Mouse (Mus musculus): ENCODE data around the gene Edc3. TPM values are rescaled to one million over a fixed set of nuclear protein-coding genes. Genes with fewer than 3 reads are reported as not detected.

The Edc3 gene
- polyA plus RNA-seq, 1 experiment from 2014 or later, result 11.0 TPM

- Histone ChIP-seq H3K36me3 (ENCODE audit: control insufficient read depth, insufficient read depth, low read length) (peaks cover 93% of the 10 kb centered on the region), H3K4me2 (ENCODE audit: low read length) (no peak overlapping the region), H3K27me3 (ENCODE audit: control insufficient read depth, insufficient read depth, low read length) (no peaks in the 10 kb centered on the region), H3K9ac (ENCODE audit: low read length) (no peak overlapping the region), H3K9me3 (ENCODE audit: control insufficient read depth, low read length) (no peaks in the 10 kb centered on the region), H3K27ac (replicated peaks in 1 of 2; ENCODE audit: control insufficient read depth in 1 of 2, insufficient read depth in 1 of 2, low read depth in 2 of 2, low read length in 2 of 2) (no peak overlapping the region), H3K4me3 (ENCODE audit: control insufficient read depth in 1 of 2, insufficient read depth in 1 of 2, low read depth in 1 of 2, low read length in 2 of 2) (no peak overlapping the region), H3K4me1 (ENCODE audit: control insufficient read depth in 2 of 2, insufficient read depth in 2 of 2, low read length in 2 of 2) (no peaks in the 10 kb centered on the region)
- ATAC-seq (ENCODE audit: insufficient number of reproducible peaks, insufficient read depth, low FRiP score, low read depth), result no peak
- 39% methylated on average over 1 of the region's 1 CpGs for whole genome bisulfite sequencing
Observed at GRCm38 (mm10) chr9:57748831-57749230, 40.5 kb downstream of the Edc3 start.

DNA sequence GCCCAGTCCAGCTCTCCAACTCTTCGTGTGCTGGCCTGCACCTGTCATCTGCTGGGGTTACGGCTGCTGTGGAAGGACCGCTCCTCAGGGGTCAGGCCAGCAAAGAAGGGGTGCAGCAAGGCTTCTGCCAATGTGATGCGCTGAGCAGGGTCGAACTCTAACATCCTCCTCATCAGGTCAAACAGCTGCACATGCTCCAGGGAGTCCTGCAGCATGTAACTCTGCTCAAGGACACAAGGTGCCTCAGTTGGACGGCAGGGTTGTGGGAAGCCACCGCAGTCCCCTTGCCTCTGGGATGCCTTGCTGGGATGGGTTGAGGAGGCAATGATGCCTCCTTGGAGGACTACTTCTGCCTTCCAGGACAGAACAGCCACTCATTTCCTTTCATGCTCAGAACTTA lies 42.6 kb downstream of the Edc3 start:
- H3K9ac ChIP-seq (ENCODE audit: low read length), result no peak overlapping the region
- H3K27me3 ChIP-seq (ENCODE audit: control insufficient read depth, insufficient read depth, low read length), result no peaks in the 10 kb centered on the region
- whole genome bisulfite sequencing, result 80% methylated on average over 7 of the region's 7 CpGs
- ATAC-seq (ENCODE audit: insufficient number of reproducible peaks, insufficient read depth, low FRiP score, low read depth), result no peak
- no peak overlapping the region for H3K4me2 ChIP-seq (ENCODE audit: low read length)
- peaks cover 100% of the 10 kb centered on the region for H3K36me3 ChIP-seq (ENCODE audit: control insufficient read depth, insufficient read depth, low read length)
- no peak overlapping the region for H3K4me3 ChIP-seq (ENCODE audit: control insufficient read depth in 1 of 2, insufficient read depth in 1 of 2, low read depth in 1 of 2, low read length in 2 of 2)
- H3K27ac ChIP-seq (replicated peaks in 1 of 2; ENCODE audit: control insufficient read depth in 1 of 2, insufficient read depth in 1 of 2, low read depth in 2 of 2, low read length in 2 of 2), result no peak overlapping the region
- no peaks in the 10 kb centered on the region for H3K4me1 ChIP-seq (ENCODE audit: control insufficient read depth in 2 of 2, insufficient read depth in 2 of 2, low read length in 2 of 2)
- no peaks in the 10 kb centered on the region for H3K9me3 ChIP-seq (ENCODE audit: control insufficient read depth, low read length)

DNA sequence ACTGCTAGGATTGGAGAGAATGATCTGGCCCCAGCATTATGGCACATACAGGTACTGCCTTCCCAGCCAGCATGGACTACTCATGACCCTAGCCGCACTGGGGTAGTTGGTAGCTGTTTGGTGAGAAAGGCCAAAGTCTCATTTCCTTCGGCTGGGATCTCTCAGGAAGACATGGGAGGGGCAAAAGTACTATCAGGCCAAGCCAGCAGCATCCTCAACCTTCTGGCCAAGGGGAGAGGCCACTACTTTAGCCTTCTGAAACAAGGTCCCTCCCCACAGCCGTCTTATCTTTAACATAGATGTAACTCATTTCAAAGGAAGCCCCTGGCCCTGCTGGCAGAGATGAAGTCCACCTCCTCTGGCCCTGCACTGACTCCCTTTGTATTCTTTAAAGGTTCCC lies 49.2 kb downstream of the Edc3 start:
- Histone ChIP-seq H3K27ac (replicated peaks in 1 of 2; ENCODE audit: control insufficient read depth in 1 of 2, insufficient read depth in 1 of 2, low read depth in 2 of 2, low read length in 2 of 2) (no peak overlapping the region), H3K9ac (ENCODE audit: low read length) (no peak overlapping the region), H3K36me3 (ENCODE audit: control insufficient read depth, insufficient read depth, low read length) (peaks cover 90% of the 10 kb centered on the region), H3K9me3 (ENCODE audit: control insufficient read depth, low read length) (no peaks in the 10 kb centered on the region), H3K4me2 (ENCODE audit: low read length) (no peak overlapping the region), H3K4me1 (ENCODE audit: control insufficient read depth in 2 of 2, insufficient read depth in 2 of 2, low read length in 2 of 2) (peaks cover 4 to 29% of the 10 kb centered on the region in 2 experiments), H3K4me3 (ENCODE audit: control insufficient read depth in 1 of 2, insufficient read depth in 1 of 2, low read depth in 1 of 2, low read length in 2 of 2) (no peak overlapping the region), H3K27me3 (ENCODE audit: control insufficient read depth, insufficient read depth, low read length) (no peaks in the 10 kb centered on the region)
- no peak for ATAC-seq (ENCODE audit: insufficient number of reproducible peaks, insufficient read depth, low FRiP score, low read depth)
- 69% methylated on average over 3 of the region's 3 CpGs for WGBS

- Histone ChIP-seq H3K4me3 (ENCODE audit: control insufficient read depth in 1 of 2, insufficient read depth in 1 of 2, low read depth in 1 of 2, low read length in 2 of 2) (no peak overlapping the region), H3K9ac (ENCODE audit: low read length) (no peak overlapping the region), H3K36me3 (ENCODE audit: control insufficient read depth, insufficient read depth, low read length) (peaks cover 81% of the 10 kb centered on the region), H3K4me2 (ENCODE audit: low read length) (no peak overlapping the region), H3K9me3 (ENCODE audit: control insufficient read depth, low read length) (no peaks in the 10 kb centered on the region), H3K27me3 (ENCODE audit: control insufficient read depth, insufficient read depth, low read length) (no peaks in the 10 kb centered on the region), H3K27ac (replicated peaks in 1 of 2; ENCODE audit: control insufficient read depth in 1 of 2, insufficient read depth in 1 of 2, low read depth in 2 of 2, low read length in 2 of 2) (no peak overlapping the region), H3K4me1 (ENCODE audit: control insufficient read depth in 2 of 2, insufficient read depth in 2 of 2, low read length in 2 of 2) (peaks cover 10 to 38% of the 10 kb centered on the region in 2 experiments)
- ATAC-seq (ENCODE audit: insufficient number of reproducible peaks, insufficient read depth, low FRiP score, low read depth), result no peak
- 86% methylated on average over 22 of the region's 22 CpGs for WGBS
Observed at GRCm38 (mm10) chr9:57758528-57758927, 50.2 kb downstream of the Edc3 start.

DNA sequence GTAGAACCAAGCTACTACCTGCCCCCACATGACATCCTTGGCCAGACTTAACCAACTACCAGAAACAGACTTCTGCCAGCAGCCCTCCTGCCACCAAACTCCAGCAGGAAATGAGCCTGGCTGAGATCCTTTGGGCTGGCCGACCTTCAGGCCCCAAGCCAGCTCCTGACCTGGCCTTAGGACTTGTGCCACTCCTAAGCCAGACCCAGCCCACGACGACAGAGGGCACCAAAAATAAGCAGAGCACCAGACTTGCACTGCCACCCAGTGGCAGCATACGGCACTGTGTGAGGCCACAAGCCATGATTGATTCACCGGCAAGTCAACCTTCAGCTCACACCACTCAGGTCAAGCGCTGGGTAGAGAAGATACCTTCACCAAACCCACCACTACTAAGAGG lies 50.9 kb downstream of the Edc3 start:
- peak; percentile 22; the same call in 1 of the 2 replicates for ATAC-seq (ENCODE audit: insufficient number of reproducible peaks, insufficient read depth, low FRiP score, low read depth)
- H3K4me2 ChIP-seq (ENCODE audit: low read length), result no peak overlapping the region; the same call in 1 of the 2 replicates
- no peak overlapping the region for H3K4me3 ChIP-seq (ENCODE audit: control insufficient read depth in 1 of 2, insufficient read depth in 1 of 2, low read depth in 1 of 2, low read length in 2 of 2)
- H3K9me3 ChIP-seq (ENCODE audit: control insufficient read depth, low read length), result no peaks in the 10 kb centered on the region
- no peak overlapping the region for H3K27ac ChIP-seq (replicated peaks in 1 of 2; ENCODE audit: control insufficient read depth in 1 of 2, insufficient read depth in 1 of 2, low read depth in 2 of 2, low read length in 2 of 2)
- peaks cover 73% of the 10 kb centered on the region for H3K36me3 ChIP-seq (ENCODE audit: control insufficient read depth, insufficient read depth, low read length)
- WGBS, result 22% methylated on average over 6 of the region's 6 CpGs
- H3K4me1 ChIP-seq (ENCODE audit: control insufficient read depth in 2 of 2, insufficient read depth in 2 of 2, low read length in 2 of 2), result peaks cover 13 to 42% of the 10 kb centered on the region in 2 experiments
- H3K9ac ChIP-seq (ENCODE audit: low read length), result 0 out of 2 replicates have a peak overlapping the region, but pooled peaks have one; percentile 11
- no peaks in the 10 kb centered on the region for H3K27me3 ChIP-seq (ENCODE audit: control insufficient read depth, insufficient read depth, low read length)

DNA sequence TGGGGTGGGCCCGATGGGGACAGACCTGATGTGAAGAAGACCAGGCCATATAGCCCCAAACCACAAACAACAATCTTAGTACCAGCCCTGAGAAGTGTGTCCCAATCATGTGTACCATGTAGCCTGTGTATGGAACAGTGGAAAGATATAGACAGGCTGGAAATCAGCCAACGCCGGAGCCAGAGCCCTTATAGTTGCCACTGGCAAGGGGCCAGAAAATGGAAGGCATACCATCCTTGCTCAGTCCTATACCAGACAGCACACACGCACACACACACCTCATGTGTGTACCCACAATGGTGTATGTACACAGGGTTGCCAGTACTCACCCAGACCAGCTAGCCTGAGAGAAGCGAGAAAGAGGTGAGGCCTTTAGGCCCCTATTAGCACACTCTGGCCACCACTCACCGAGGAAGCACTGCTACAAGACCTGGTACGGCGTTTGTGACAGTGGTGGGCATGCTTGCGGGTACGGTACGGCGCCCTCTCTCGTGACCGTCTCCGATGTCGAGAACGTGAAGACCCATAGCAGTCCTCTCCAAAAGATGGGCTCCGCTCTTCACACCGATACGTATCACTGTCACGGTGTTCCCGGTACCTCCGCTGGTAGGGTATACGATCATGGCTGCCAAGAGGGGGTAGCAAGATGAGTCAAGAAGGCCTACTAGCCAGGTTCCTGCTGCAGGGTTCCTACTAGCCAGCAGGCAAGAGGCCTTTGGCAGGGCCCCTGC lies 52.2 kb downstream of the Edc3 start:
- Histone ChIP-seq H3K27ac (replicated peaks in 1 of 2; ENCODE audit: control insufficient read depth in 1 of 2, insufficient read depth in 1 of 2, low read depth in 2 of 2, low read length in 2 of 2) (no peak overlapping the region), H3K36me3 (ENCODE audit: control insufficient read depth, insufficient read depth, low read length) (peaks cover 60% of the 10 kb centered on the region), H3K4me1 (ENCODE audit: control insufficient read depth in 2 of 2, insufficient read depth in 2 of 2, low read length in 2 of 2) (peaks cover 13 to 42% of the 10 kb centered on the region in 2 experiments), H3K9me3 (ENCODE audit: control insufficient read depth, low read length) (no peaks in the 10 kb centered on the region), H3K4me2 (ENCODE audit: low read length) (no peak overlapping the region), H3K27me3 (ENCODE audit: control insufficient read depth, insufficient read depth, low read length) (no peaks in the 10 kb centered on the region), H3K4me3 (ENCODE audit: control insufficient read depth in 1 of 2, insufficient read depth in 1 of 2, low read depth in 1 of 2, low read length in 2 of 2) (no peak overlapping the region), H3K9ac (ENCODE audit: low read length) (no peak overlapping the region)
- WGBS, result 92% methylated on average over 24 of the region's 24 CpGs
- ATAC-seq (ENCODE audit: insufficient number of reproducible peaks, insufficient read depth, low FRiP score, low read depth), result no peak

GRCm38 (mm10) chr9:57761563-57762551 lies 53.5 kb downstream of the Edc3 start:
- peak overlapping the region; percentile 99 for H3K9ac ChIP-seq (ENCODE audit: low read length)
- H3K27ac ChIP-seq (replicated peaks in 1 of 2; ENCODE audit: control insufficient read depth in 1 of 2, insufficient read depth in 1 of 2, low read depth in 2 of 2, low read length in 2 of 2), result no peak overlapping the region

More at GRCm38 (mm10) chr9:57761563-57762551, 53.5 kb downstream of the Edc3 start:
- peaks cover 49% of the 10 kb centered on the region for H3K36me3 ChIP-seq (ENCODE audit: control insufficient read depth, insufficient read depth, low read length)
- H3K9me3 ChIP-seq (ENCODE audit: control insufficient read depth, low read length), result no peaks in the 10 kb centered on the region
- peak overlapping the region; percentile 97 for H3K4me2 ChIP-seq (ENCODE audit: low read length)
- WGBS, result 88% methylated on average over 13 of the region's 13 CpGs
- H3K27me3 ChIP-seq (ENCODE audit: control insufficient read depth, insufficient read depth, low read length), result no peaks in the 10 kb centered on the region
- no peak for ATAC-seq (ENCODE audit: insufficient number of reproducible peaks, insufficient read depth, low FRiP score, low read depth)
- H3K4me1 ChIP-seq (ENCODE audit: control insufficient read depth in 2 of 2, insufficient read depth in 2 of 2, low read length in 2 of 2), result peaks cover 22 to 53% of the 10 kb centered on the region in 2 experiments
- peak overlapping the region in 1 of 2 experiments; percentile 16; a peak in 1 of 4 replicates for H3K4me3 ChIP-seq (ENCODE audit: control insufficient read depth in 1 of 2, insufficient read depth in 1 of 2, low read depth in 1 of 2, low read length in 2 of 2)
